Mouse (Mus musculus) adrenal gland (tissue): Measurements from ENCODE around the gene Ppp1r32.

Experiments
- intact Hi-C: fragments of 180-260 bp; cut with DNase I; formaldehyde crosslinking; loops from one replicate; pipeline ENCODE4 v1.15.1; 2025

Gene Ppp1r32

GRCm38 (mm10) chr19:10425484-10426270, 57.1 kb downstream of the Ppp1r32 start:
- intact Hi-C loops = no loop called here

DNA sequence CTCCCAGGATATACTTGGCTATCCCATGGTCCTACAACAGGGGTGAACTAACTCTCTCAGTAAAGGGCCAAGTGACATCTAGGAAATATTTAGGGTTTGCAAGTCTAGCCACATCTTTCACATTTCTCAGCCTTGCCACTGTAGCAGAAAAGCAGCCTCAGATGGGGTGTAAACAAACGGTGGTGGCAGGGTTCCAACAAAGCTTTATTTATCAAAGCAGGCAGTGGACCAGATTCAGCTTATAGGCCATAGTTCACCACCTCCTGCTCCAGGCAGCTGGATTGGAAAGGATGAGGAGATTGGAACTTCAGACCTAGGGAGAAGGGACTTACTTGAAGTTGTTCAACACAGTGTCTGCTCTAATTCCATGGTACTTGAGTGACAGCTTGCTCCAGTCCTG, 58.0 kb downstream of the Ppp1r32 start:
- intact Hi-C loops = no loop called here
